Mouse (Mus musculus): Measurements from ENCODE around the gene Gm5767. TPM values are rescaled to one million over a fixed set of nuclear protein-coding genes. Genes with fewer than 3 reads are reported as not detected.

The Gm5767 gene
- total RNA-seq, 2 experiments from 2014 or later: not detected

GRCm38 (mm10) chr16:8668386-8668785, 12.2 kb upstream of the Gm5767 start:
- no peak for DNase-seq (ENCODE audit: low spot score)
- intact Hi-C loops (cut with DNase I): no loop called here

- intact Hi-C loops (cut with DNase I): no loop called here
- DNase-seq (ENCODE audit: low spot score): no peak
These were observed 11.1 kb upstream of the Gm5767 start for GRCm38 (mm10) chr16:8669432-8669831.

DNA sequence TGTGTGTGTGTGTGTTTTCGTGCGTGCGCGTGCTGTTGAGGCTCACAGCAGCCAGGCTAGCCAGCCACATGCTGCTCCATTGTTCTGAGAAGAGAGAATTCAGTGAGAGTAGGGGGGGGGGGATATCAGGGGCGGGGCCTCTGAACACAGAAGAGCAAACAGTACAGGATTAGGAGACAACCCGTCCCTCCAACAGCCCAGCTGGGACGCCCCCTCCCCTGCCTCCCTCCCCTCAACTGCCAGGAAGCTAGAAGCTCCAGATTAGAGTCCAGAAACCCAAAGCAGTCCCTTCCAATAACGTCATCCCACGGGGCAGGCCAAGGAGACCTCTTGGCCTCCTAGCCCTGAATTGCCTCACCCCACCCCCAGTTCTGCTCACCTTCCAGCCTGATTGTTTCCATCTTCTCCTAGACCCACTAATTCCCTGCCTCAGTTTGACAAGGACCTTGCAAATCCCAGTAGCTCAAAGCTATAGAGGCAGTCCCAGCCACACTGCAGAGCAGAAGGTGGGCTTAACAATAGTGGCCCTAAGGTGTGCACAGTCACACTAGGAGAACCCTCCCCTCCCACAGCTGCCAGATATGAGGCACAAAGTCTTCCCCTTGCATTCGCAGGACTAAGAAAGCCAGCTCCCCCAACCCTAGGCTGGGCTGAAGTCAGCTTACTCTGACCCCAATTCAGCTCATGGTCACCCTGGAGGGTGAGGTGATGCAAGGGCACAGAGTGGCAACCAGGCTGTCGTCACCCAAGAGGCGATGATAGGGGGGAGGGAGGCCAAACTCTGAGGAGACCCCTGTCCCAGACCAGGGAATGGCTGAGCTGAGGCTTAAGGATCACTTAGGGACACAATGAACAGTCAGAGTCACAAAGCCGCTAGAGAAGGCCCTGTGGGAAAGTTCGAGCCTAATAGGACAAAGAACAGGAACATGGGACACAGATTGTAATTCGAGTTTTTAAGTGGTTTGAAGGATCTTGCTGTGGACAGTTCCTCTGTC, 10.2 kb upstream of the Gm5767 start:
- intact Hi-C loops (cut with DNase I): no loop called here
- no peak for DNase-seq (ENCODE audit: low spot score)

DNA sequence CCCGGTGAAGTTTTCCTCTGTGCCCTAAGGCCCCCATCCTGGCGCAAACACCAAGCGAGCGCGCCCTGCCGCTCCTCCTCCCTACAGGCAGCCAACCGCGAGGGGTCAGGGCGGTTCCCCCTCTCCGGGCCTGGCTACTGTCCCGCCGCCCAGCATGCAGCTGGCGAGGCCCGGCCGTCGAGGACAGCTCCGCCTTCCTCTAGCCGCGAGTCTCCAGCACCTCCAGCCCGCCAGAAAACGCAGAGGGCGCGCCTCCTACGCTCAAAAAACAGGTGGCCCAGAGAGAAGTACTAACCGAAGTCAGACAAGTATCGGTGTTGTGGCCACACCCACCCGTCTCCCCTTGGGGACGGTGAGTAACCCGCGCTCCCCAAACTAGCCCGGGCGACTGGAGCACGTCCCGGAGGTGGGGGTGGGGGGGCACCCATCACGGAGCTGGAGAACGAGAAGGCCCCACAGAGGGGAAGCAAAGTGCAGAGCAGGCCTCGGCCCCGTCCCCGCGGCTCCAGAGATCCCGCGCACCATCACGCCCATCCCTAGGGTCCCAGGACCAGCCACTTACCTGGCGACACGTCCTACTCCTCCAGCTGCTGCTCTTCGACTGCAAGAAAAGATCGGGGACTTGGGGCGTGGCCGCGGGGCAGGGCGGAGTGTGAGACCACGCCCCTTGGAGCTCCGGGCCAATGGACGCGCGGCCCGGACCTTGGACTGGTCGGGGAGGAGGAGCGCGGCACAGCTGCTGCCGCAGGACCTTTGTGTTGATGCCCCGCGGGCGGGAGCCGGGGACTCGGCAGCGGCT, 8.8 kb upstream of the Gm5767 start, which contains the start of gene Carhsp1:
TSS of gene Carhsp1 (minus strand) at position 605 of the 799 bp plus-strand sequence.
- intact Hi-C loops (cut with DNase I): no loop called here
- peak; percentile 93 for DNase-seq (ENCODE audit: low spot score)

GRCm38 (mm10) chr16:8672350-8672687, 8.3 kb upstream of the Gm5767 start:
- DNase-seq (ENCODE audit: low spot score): no peak
- intact Hi-C loops (cut with DNase I): no loop called here

DNA sequence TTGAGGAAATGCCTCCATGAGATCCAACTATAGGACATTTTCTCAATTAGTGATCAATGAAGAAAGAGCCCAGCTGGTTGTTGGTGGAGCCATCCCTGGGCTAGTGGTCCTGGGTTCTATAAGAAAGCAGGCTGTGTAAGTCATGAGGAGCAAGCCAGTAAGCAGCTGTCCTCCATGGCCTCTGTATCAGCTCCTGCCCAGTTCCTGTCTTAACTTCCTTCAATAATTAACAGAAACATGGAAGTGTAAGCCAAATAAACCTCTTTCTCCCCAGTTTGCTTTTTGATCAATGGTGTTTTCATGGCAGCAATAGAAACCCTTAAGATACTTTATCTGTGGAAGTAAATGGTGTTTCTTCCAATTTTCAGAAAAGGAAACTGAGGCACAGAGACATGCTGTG, 7.8 kb upstream of the Gm5767 start:
- intact Hi-C loops (cut with DNase I): no loop called here
- no peak for DNase-seq (ENCODE audit: low spot score)

DNA sequence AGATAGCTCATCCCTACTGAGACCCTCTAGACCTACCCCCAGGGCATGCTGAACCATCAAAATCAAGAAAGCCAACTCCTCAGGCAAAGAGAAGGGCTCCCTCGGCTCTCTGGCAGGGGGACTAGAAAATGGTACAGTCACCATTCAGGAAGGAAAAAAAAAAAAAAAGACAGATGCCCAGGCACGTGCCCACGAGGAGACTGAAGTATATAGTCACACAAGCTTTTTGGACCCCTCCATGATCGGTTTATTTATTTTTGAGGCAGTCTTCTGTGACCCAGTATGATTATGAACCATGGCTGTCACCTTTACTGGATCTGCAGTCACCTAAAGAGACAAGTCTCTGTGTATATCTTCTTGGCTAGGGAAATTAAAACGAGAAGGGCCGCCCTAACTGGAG, 7.2 kb upstream of the Gm5767 start:
- intact Hi-C loops (cut with DNase I): no loop called here

GRCm38 (mm10) chr16:8674165-8674564, 6.4 kb upstream of the Gm5767 start:
- DNase-seq (ENCODE audit: low spot score): no peak
- intact Hi-C loops (cut with DNase I): loop anchor here (1.0 kb wide), 1 partner anchor 31 kb away; no protein-coding TSS in a partner anchor

More for the DNA sequence above, 7.2 kb upstream of the Gm5767 start:
- DNase-seq (ENCODE audit: low spot score): no peak

GRCm38 (mm10) chr16:8675559-8675958, 5.0 kb upstream of the Gm5767 start:
- intact Hi-C loops (cut with DNase I): no loop called here
- no peak for DNase-seq (ENCODE audit: low spot score)

DNA sequence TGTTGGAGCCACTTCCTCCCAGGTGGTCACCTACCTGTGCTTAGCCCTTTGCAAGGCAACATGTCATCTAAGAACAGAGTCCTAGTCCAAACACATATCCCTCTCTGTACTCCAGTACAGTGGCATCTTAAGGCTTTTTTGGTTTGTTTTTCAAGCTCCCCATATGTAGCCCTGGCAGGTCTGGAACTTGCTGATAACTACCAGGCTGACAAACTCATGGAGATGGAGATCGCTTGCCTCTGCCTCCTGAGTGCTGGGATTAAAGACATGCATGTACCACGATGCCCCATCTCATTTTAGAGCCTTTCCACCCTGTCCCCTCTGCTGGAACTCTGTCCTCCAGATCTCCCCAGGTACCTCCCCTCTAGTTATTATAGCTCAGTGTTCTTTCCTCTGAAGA, 4.3 kb upstream of the Gm5767 start:
- DNase-seq (ENCODE audit: low spot score): no peak
- intact Hi-C loops (cut with DNase I): loop anchor here (1.0 to 2.0 kb wide), 2 partner anchors 181 to 263 kb away; no protein-coding TSS in a partner anchor

- intact Hi-C loops (cut with DNase I): loop anchor here (1.0 to 2.0 kb wide), 2 partner anchors 181 to 264 kb away; no protein-coding TSS in a partner anchor
- no peak for DNase-seq (ENCODE audit: low spot score)
These were observed 3.8 kb upstream of the Gm5767 start for GRCm38 (mm10) chr16:8676800-8677199.

DNA sequence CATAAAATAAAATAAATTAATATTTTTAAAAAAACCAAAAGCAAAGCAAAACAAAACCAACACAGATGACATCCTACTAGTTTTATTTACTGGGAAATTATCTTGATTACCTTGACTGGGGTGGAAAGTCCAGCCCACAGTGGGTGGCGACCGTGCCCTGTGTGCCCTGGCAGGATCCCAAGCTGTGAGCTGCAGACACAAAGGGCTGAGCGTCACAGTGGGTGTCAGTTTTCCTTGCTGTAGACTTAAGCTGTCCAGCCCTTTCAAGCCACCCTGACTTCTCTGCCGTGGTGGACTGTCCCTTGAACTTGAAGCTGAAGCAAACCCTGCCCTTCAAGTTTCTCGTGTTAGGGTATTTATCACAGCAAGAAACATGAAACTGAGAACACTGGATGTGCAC, 2.5 kb upstream of the Gm5767 start:
- intact Hi-C loops (cut with DNase I): no loop called here
- DNase-seq (ENCODE audit: low spot score): no peak

DNA sequence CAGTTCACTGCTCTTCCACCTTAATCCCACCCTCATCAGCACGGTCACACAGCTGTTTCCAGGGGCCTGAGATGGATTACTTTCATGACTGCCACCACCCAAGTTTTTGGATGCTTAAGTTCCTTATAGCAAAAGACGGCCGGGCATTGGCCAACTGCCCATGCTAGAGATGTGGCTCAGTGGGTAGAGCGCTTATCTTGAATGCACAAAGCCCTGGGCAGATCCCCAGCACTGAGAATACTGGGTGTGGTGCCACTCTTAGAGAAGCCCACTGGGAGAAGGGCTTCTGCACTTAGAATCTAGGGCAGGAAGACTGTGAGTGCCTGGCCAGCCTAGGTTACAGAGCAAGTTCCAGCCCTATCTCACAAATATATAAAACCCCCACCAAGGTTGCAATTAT, 1.9 kb upstream of the Gm5767 start:
- no peak for DNase-seq (ENCODE audit: low spot score)
- intact Hi-C loops (cut with DNase I): no loop called here

GRCm38 (mm10) chr16:8679780-8680179, 790 bp upstream of the Gm5767 start:
- intact Hi-C loops (cut with DNase I): no loop called here
- DNase-seq (ENCODE audit: low spot score): no peak

DNA sequence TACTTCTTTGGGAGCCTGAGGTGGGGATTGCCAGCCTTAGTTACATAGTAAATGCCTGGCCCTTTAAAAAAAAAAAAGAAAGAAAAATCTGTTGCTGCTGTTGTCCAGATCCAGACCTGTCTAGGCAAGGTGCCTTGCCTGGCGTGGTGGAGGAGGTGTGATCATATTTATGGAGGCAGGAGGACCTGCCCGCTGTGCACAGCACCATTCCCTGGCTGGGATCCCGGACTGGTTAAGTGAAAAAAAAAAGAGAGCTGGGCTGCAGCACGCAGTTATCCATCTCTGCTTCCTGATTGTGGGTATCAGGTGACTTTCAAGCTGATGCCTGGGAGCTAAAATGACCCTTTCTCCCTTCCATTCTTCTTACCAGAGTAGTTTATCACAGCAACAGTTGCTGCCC, 4.5 kb downstream of the Gm5767 start:
- intact Hi-C loops (cut with DNase I): loop anchor here (5.0 kb wide), 1 partner anchor 52 kb away; no protein-coding TSS in a partner anchor
- DNase-seq (ENCODE audit: low spot score): no peak

DNA sequence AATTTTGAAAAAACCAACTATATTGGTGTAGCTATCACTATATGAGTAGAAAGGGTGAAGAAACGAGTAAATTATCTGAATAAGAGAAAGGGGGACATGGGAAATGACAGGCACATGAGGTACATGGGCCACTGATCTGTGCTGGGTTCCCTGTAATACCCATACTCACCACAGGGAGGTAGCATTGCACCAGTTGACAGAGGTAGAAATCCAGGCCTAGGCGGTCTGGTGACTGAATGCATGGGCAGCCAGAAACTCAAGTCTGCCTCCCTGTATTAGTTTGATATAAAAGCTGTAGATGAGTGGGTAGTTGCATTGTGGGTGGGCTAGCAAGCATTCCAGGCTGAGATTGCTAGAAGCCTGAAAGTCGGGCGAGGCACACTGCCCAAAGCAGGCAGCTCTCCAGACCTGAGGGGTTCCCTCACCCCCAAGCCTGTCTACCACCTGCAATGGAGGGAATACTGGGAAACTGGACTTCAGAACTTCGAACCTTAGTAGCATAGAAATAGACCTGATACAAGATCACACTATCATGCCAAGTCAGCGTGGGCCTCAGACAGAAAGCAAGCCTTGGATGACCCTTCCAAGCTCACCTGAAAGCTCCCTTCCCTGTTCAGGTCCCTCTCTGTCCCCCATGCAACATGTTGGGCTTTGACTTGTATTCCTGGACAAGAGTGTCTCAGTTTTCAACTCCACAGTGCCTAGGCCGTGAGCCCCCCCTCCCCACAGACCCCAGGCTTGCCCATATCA, 5.7 kb downstream of the Gm5767 start:
- intact Hi-C loops (cut with DNase I): loop anchor here (1.0 to 5.0 kb wide), 3 partner anchors 51 to 183 kb away; no protein-coding TSS in a partner anchor
- DNase-seq (ENCODE audit: low spot score): no peak

- intact Hi-C loops (cut with DNase I): loop anchor here (1.0 to 5.0 kb wide), 3 partner anchors 50 to 182 kb away; no protein-coding TSS in a partner anchor
- no peak for DNase-seq (ENCODE audit: low spot score)
These were observed 6.4 kb downstream of the Gm5767 start for GRCm38 (mm10) chr16:8686871-8687535.

GRCm38 (mm10) chr16:8687559-8688112, 7.1 kb downstream of the Gm5767 start:
- DNase-seq (ENCODE audit: low spot score): no peak
- intact Hi-C loops (cut with DNase I): loop anchor here (5.0 kb wide), 1 partner anchor 50 kb away; no protein-coding TSS in a partner anchor

Measured in heart, postnatal 25 days (tissue).